Mouse (Mus musculus): ENCODE measurements around the gene Scarb1. TPM values are rescaled to one million over a fixed set of nuclear protein-coding genes. Genes with fewer than 3 reads are reported as not detected.
A peak's percentile ranks its signal among the peaks of the same experiment; 100 is the strongest.

Gene Scarb1
- total RNA-seq, 2 experiments from 2014 or later: 20.3 to 20.5 TPM

DNA sequence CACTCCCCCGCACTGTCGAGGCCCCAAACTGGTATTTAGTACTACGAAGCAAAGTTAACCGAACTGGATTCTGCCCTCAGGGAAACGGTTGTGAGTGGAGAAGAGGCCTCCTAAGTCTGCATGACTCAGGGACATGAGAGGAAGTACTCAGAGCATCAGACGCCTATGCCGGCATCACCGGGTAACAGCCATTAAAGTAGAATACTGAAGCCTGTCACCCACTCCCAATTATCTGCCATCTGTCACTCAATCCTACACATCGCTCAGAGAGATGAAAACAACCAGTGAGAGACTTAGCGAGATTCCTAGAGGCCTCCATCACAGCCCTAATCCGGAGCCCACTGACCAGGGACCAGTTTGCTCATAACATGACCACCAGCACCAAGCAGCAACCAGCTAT lies 26.9 kb downstream of the Scarb1 start:
- no peak for DNase-seq
- intact Hi-C loops (cut with DNase I): no loop called here

DNA sequence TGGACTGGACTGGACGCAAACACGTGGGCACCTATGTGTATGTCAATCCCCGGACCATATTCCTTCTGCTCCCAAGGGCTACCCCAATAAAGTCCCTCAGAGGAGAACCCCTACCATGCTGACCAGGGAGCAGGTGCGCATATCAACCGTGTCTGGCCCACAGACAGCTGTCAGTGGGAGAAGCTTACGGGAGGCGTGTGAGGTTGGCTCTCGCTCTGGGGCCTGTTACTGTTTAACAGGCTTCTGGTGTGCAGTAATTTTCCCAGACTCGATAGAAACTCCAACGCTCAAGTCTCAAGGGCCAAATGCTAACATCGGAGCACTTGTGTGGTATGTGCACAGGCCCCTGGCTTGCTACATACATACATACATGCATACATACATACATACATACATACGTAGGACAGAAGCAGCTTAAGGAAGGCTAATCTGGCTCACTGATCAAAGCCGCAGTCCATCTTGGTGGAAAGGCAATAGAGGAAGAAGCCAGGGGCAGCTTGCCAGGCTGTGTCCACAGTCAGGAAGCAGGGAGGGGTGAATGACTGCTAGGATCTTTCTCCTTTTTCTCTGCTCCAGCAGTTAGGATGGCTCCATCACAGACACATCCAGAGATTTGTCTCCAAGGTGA lies 27.8 kb downstream of the Scarb1 start:
- peak in 1 of 2 experiments; percentile 59 for DNase-seq
- intact Hi-C loops (cut with DNase I): no loop called here

GRCm38 (mm10) chr5:125310986-125311385 lies 29.9 kb downstream of the Scarb1 start:
- no peak for DNase-seq
- intact Hi-C loops (cut with DNase I): no loop called here

DNA sequence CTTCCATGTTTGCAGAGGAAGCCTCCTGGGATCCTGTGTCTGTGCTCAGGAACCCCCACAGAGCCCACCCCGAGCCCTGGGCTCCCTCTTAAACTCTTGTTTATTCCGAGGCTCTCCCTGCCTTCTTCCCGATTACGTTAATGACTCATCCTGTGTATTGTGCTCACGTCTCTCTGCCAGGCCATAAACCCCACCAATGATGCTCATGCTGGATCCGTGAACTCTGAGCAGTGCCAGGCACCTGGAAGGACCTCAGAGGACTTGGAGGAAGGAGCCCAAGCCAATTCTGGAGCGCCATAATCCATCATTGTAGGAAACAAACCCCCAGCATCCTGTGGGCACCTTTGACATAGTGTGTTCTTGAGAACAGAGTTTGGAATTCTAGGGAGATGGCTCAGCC lies 31.7 kb downstream of the Scarb1 start:
- DNase-seq: no peak
- intact Hi-C loops (cut with DNase I): no loop called here

GRCm38 (mm10) chr5:125306824-125307223 lies 34.1 kb downstream of the Scarb1 start:
- DNase-seq: no peak
- intact Hi-C loops (cut with DNase I): no loop called here

DNA sequence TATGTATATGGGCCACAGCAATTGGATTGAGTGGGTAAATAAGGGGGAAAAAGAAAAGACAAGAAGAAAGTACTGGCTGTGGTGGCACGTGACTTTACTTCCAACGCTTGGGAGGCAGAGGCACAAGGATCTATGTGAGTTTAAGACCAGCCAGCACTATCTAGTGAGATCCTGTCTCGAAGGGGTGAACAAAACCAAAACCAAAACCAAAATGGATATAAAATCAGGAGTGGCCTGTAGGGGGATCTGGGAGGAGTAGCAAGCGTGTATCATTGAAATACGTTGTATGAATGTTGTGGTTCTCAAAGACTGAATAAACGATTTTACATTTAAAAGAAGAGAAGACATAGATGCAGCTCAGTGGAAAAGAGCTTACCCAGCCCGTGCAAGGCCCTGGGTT lies 34.5 kb downstream of the Scarb1 start:
- no peak for DNase-seq
- intact Hi-C loops (cut with DNase I): no loop called here

DNA sequence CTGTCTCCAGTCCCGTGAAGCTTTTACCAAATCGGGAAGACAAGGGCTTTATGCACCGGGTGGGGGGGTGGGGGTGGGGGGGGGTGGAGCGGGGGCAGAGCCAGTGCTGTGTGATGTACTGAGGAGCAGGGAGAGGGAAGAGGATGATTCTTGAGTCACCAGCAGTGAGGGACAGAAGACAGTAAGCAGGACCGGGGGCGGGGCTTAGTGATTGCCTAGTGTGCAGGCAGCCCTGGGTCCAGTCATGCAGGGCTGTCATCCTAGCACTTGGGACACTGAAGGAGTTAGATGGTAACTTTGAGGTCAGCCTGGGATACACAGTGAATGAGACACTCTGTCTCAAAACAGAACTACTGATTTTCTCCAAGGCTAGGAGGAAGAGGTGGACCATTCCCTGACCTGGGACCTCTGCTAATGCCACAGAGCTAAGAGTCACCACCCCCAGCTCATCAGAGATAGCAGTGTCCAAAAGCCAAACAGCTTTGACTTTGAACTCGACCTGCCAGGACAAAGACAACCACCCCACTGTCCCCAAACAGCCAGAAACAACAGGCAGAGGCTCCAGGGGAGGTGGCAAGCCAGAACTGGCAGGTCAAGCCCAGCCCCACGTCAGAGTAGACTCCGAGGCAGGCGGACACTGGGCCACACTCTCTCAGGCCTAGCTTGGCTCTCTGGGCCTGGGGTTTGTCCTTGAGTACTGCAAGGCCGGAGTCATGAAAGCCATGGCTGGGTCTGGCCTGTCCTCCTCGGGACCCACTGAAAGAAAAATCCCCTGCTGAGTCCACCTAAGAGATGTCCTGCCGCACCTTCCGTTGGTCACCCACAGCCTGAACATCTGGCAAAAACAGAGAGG lies 35.4 kb downstream of the Scarb1 start:
- DNase-seq: no peak
- intact Hi-C loops (cut with DNase I): no loop called here

DNA sequence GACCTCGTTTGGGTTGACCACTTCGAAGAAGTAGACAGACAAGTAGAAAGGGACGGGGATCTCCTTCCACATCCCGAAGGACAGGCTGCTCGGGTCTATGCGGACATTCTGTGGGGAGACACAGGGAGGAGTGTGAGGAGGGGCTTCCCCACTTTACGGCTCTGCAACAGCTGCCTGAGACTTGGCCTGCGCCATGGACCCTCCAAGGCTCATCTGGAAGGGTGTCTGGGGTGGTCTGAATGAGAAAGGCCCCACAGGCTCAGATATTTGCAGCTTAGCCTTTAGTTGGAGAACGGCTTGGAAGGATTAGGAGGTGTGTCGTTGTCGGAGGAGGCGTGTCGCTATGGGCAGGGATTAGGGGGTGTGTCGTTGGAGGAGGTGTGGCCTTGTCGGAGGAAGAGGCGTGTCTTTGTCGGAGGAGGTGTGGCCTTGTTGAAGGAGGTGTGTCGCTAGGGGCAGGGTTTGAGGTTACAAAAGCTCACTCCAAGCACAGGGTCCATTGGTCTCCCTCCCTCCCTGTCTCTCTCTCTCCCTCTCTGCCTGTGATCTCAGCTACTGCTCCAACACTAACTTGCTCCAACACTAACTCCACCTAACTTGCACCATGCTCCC lies 36.5 kb downstream of the Scarb1 start:
- intact Hi-C loops (cut with DNase I): no loop called here
- no peak for DNase-seq

- DNase-seq: no peak
- intact Hi-C loops (cut with DNase I): no loop called here
Observed at GRCm38 (mm10) chr5:125303055-125303454, 37.8 kb downstream of the Scarb1 start.

- intact Hi-C loops (cut with DNase I): no loop called here
- DNase-seq: no peak
Observed at GRCm38 (mm10) chr5:125298234-125298633, 42.7 kb downstream of the Scarb1 start.

DNA sequence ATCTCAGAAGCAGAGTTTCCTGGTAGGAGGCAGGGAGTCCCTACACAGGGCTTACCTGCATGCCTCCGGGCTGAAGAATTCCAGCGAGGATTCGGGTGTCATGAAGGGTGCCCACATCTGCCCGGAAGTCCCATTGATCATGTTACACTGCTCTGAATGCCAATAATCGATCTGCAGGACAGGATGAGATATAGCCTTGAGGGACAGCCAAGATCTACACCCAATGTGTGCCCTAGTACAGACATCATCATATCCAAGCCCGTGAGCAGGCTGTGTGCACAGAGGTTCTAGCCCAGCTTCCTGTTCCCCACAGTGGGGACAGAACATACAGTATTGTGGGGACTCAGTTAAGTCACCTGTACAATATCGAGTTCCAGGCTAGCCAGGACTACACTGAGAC lies 43.7 kb downstream of the Scarb1 start:
- DNase-seq: no peak
- intact Hi-C loops (cut with DNase I): no loop called here

DNA sequence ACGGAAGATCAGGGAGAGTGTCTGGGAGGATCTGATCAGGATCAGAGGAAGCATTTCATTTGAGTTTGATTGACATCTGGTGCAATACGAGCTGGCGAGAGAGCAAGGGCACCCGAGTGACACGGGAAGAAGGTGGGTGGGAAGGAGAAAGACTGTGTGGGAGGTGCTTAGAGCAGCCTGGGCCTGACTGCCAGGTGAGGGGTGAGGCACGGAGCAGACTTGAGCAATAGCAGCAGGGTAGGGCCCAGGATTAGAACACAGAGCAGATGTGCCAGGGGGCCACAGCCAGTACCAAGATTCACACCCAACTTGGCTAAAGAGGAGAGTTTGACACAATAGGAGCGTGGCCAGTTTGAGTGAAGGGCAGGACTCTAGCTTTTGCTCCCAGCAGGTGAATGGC lies 47.9 kb downstream of the Scarb1 start:
- no peak for DNase-seq
- intact Hi-C loops (cut with DNase I): no loop called here

- intact Hi-C loops (cut with DNase I): no loop called here
- DNase-seq: no peak
Observed at GRCm38 (mm10) chr5:125291895-125292294, 49.0 kb downstream of the Scarb1 start.

- intact Hi-C loops (cut with DNase I): no loop called here
Observed at GRCm38 (mm10) chr5:125291387-125291786, 49.5 kb downstream of the Scarb1 start.

DNA sequence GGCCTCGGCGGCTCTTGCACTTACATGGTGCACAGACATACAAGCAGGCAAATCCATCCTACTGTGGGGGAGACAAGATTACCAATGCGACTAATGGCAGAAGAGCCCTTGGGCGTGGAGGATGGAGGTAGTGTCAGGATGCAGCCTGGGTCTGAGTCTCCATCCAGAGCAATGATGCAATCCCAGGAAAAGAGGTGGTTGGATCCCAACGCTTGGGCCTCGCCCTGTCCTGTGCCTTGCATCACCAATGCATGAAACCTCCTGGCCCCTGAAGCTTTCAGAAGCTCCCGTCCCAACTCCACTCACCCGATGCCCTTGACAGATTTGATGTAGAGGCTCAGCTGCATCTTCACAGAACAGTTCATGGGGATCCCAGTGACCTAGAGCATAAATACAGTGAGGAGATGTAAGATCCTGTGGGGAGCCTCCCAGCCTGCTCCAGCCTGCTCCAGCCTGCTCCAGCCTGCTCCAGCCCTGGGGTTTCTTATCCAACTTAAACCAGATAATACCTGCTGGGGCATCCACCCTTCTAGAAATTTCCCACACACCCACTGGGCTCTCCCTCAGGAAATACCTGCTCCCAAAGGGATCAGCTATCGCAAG lies 53.7 kb downstream of the Scarb1 start:
- no peak for DNase-seq
- intact Hi-C loops (cut with DNase I): no loop called here

More at GRCm38 (mm10) chr5:125291387-125291786, 49.5 kb downstream of the Scarb1 start:
- no peak for DNase-seq

DNA sequence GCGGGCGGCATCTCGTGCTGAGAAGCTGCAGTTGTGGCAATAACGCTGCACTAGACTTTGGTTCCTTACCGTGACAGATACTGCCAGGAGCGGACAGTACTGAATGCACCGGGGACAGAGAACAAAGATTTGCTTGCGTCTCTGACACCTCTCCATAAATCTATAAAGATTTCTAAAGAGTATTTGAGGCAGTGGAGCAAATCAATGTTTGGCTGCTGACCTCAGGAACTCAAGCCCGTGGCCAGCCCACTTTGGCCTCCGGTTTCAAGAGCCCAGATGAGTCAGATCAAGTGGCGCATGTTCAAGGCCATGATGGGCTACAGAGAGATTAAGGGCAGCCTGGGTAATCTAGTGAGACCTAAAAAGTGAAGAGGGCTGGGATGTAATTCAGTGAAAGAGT lies 54.8 kb downstream of the Scarb1 start:
- intact Hi-C loops (cut with DNase I): no loop called here
- DNase-seq: no peak

DNA sequence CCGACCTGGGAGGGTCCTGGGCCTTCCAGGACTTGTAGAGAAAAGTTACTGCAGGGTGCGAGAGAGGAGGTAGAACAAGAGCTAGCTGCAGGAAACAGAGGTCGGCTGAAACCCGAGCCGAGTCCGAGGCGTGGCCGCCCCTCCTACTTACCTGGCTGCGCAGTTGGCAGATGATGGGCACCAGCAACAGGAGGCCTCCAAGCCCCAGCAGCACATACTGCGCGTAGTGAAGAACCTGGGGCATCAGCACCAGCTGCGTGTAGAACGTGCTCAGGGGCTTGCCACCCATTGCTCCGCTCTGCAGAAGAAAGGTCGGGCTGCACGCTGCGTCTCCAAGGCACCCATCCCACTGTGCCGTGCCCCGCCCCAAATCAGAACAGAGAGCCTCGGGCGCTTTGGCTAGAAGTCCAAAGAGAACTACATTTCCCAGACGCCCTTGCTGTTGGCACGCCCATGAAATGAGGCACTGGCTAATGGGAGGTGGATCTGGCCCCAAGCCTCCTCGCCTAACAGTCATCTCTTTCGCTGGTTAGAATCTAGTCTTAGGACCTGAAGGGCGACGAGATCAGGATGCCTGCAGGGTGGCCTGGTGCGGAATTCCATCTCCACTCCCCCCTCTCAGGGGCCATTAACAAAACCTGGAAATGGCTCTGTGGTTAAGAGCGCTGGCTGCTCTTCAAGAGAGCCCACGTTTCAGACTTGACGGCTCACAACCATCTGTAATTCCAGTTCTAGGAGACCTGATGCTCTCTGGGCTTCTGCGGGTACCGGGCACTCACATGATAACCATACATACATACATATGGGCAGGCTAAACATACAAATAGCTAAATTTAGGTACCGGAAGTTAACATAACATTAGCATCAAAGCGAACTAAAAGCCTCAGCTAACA lies 56.9 kb downstream of the Scarb1 start:
- intact Hi-C loops (cut with DNase I): no loop called here
- DNase-seq: no peak

- no peak for DNase-seq
- intact Hi-C loops (cut with DNase I): no loop called here
Observed at GRCm38 (mm10) chr5:125279216-125279615, 61.7 kb downstream of the Scarb1 start.

DNA sequence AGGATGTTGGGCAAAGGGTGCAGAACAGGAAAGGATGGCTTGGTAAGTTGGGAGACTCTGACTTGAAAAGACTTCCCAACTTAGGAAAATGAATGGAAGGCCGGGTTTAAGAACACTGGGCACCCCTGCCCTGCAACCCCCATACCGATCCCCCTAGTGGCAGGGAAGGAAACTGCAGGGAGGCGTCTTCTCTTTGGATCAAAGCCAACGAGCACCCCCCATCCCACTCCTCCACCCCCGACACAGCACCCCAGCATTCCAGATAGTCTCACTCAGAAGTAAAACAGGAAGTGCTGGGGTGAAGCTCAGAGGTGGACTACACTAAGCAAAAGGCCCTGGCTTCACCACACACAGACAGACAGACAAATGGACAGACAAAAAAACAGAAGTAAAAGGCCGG lies 62.6 kb downstream of the Scarb1 start:
- intact Hi-C loops (cut with DNase I): no loop called here
- no peak for DNase-seq

DNA sequence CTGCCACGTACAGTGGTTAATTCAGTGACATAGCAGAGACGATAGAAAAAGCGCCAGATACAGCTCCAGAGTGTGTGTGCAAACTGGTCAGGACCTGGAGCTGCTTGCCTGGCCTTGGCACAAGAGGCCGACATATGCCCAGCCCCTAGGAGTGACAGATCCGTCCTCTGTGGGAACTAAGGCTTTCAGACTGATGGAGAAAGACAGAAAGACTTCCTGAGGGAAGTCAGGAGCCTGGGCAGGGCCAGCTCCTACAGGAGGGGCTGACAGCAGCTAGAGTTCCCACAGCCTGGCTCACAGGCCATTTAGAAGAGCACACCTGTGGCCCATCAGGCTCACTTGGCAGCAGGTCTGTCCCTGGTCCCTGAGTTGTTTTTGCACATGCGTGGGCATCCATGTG lies 63.6 kb downstream of the Scarb1 start:
- no peak for DNase-seq
- intact Hi-C loops (cut with DNase I): no loop called here

Data from gastrocnemius, postnatal 36 days (tissue).